Mouse (Mus musculus): ENCODE results near the gene Pramef17. TPM values are rescaled to one million over a fixed set of nuclear protein-coding genes. Genes with fewer than 3 reads are reported as not detected.
"Not testable (repeated sequence)": the region's sequence is repeated elsewhere in the genome, so short reads cannot be mapped to it uniquely, and the experiment has no call there.

Pramef17 gene
- polyA plus RNA-seq (2015; fragmentation: Nextera tagmentation; extraction: Ambion mirVana), result not detected in 2 replicates

- H3K27ac ChIP-seq; ATAC-seq; H3K4me3 ChIP-seq (replicated peaks); H3K9me3 ChIP-seq; H3K4me1 ChIP-seq (replicated peaks); H3K9ac ChIP-seq (replicated peaks); H3K36me3 ChIP-seq; H3K27me3 ChIP-seq; H3K4me2 ChIP-seq (replicated peaks): not testable (repeated sequence)
- 58% methylated on average over 3 of the region's 3 CpGs for WGBS
Measured at GRCm38 (mm10) chr4:143994269-143994668, at the start of gene Pramef17. TSS of gene Pramef17 (minus strand) at chr4:143994369.

- not testable (repeated sequence) for H3K36me3 ChIP-seq; ATAC-seq; H3K27me3 ChIP-seq; H3K9me3 ChIP-seq; H3K9ac ChIP-seq (replicated peaks); H3K4me1 ChIP-seq (replicated peaks); H3K4me3 ChIP-seq (replicated peaks); H3K4me2 ChIP-seq (replicated peaks); H3K27ac ChIP-seq
- 95% methylated on average over 16 of the region's 17 CpGs for WGBS
Measured at GRCm38 (mm10) chr4:143988126-143988525, 6.0 kb downstream of the Pramef17 start.

GRCm38 (mm10) chr4:143987475-143987941 lies 6.7 kb downstream of the Pramef17 start:
- not testable (repeated sequence) for H3K4me3 ChIP-seq (replicated peaks); H3K9ac ChIP-seq (replicated peaks); H3K27me3 ChIP-seq; H3K9me3 ChIP-seq; H3K27ac ChIP-seq; H3K36me3 ChIP-seq; H3K4me2 ChIP-seq (replicated peaks); H3K4me1 ChIP-seq (replicated peaks); ATAC-seq
- 89% methylated on average over 11 of the region's 17 CpGs for WGBS

GRCm38 (mm10) chr4:143985733-143986132 lies 8.4 kb downstream of the Pramef17 start:
- ATAC-seq, result not testable (repeated sequence)

GRCm38 (mm10) chr4:143985165-143985564 lies 9.0 kb downstream of the Pramef17 start:
- no CpG with 5 or more reads among the region's 7 CpGs for WGBS
- H3K9ac ChIP-seq (replicated peaks); H3K9me3 ChIP-seq; H3K36me3 ChIP-seq; H3K4me3 ChIP-seq (replicated peaks); H3K27me3 ChIP-seq; H3K4me2 ChIP-seq (replicated peaks); H3K27ac ChIP-seq; ATAC-seq; H3K4me1 ChIP-seq (replicated peaks): not testable (repeated sequence)

More at GRCm38 (mm10) chr4:143985733-143986132, 8.4 kb downstream of the Pramef17 start:
- H3K36me3 ChIP-seq; H3K4me1 ChIP-seq (replicated peaks); H3K9me3 ChIP-seq; H3K9ac ChIP-seq (replicated peaks); H3K27ac ChIP-seq; H3K27me3 ChIP-seq; H3K4me2 ChIP-seq (replicated peaks); H3K4me3 ChIP-seq (replicated peaks): not testable (repeated sequence)
- WGBS, result 89% methylated on average over 5 of the region's 9 CpGs

- WGBS, result 22% methylated on average over 1 of the region's 1 CpGs
- not testable (repeated sequence) for ATAC-seq, H3K36me3 ChIP-seq
Measured at GRCm38 (mm10) chr4:143983446-143983845, 10.7 kb downstream of the Pramef17 start.

GRCm38 (mm10) chr4:143966850-143967249 lies 27.3 kb downstream of the Pramef17 start, which contains the start of gene Gm13101:
TSS of gene Gm13101 (minus strand) at chr4:143966950.
- H3K9ac ChIP-seq (replicated peaks); H3K27ac ChIP-seq; H3K4me3 ChIP-seq (replicated peaks); ATAC-seq; H3K27me3 ChIP-seq; H3K4me2 ChIP-seq (replicated peaks); H3K36me3 ChIP-seq; H3K9me3 ChIP-seq; H3K4me1 ChIP-seq (replicated peaks): not testable (repeated sequence)
- WGBS, result 42% methylated on average over 2 of the region's 2 CpGs

More at GRCm38 (mm10) chr4:143983446-143983845, 10.7 kb downstream of the Pramef17 start:
- H3K9ac ChIP-seq (replicated peaks); H3K4me3 ChIP-seq (replicated peaks); H3K9me3 ChIP-seq; H3K4me1 ChIP-seq (replicated peaks); H3K4me2 ChIP-seq (replicated peaks); H3K27ac ChIP-seq; H3K27me3 ChIP-seq: not testable (repeated sequence)

GRCm38 (mm10) chr4:143950916-143951315 lies 43.3 kb downstream of the Pramef17 start, which contains the start of gene Pramef25:
TSS of gene Pramef25 (minus strand) at chr4:143951016.
- ATAC-seq; H3K36me3 ChIP-seq; H3K9ac ChIP-seq (replicated peaks); H3K27ac ChIP-seq; H3K27me3 ChIP-seq; H3K4me1 ChIP-seq (replicated peaks); H3K4me2 ChIP-seq (replicated peaks); H3K4me3 ChIP-seq (replicated peaks): not testable (repeated sequence)
- peaks cover 42% of the 10 kb centered on the region for H3K9me3 ChIP-seq
- WGBS, result 81% methylated on average over 1 of the region's 1 CpGs

Other genes with a start within 250 kb of the Pramef17 start
- not detected in 2 replicates for gene Gm13023, start 205.0 kb downstream of the Pramef17 start, polyA plus RNA-seq (2015; fragmentation: Nextera tagmentation; extraction: Ambion mirVana)
- gene Gm13084, start 178.3 kb downstream of the Pramef17 start, polyA plus RNA-seq (2015; fragmentation: Nextera tagmentation; extraction: Ambion mirVana), result not detected in 2 replicates
- gene Gm13103, start 147.9 kb downstream of the Pramef17 start, polyA plus RNA-seq (2015; fragmentation: Nextera tagmentation; extraction: Ambion mirVana), result not detected in 2 replicates
- not detected in 2 replicates for gene Pramef6, start 94.0 kb downstream of the Pramef17 start, polyA plus RNA-seq (2015; fragmentation: Nextera tagmentation; extraction: Ambion mirVana)
- gene Pramef25, start 43.4 kb downstream of the Pramef17 start, polyA plus RNA-seq (2015; fragmentation: Nextera tagmentation; extraction: Ambion mirVana), result not detected in 2 replicates
- gene Gm13101, start 27.4 kb downstream of the Pramef17 start, polyA plus RNA-seq (2015; fragmentation: Nextera tagmentation; extraction: Ambion mirVana), result not detected in 2 replicates
- gene Pramel4, start 64.8 kb upstream of the Pramef17 start, polyA plus RNA-seq (2015; fragmentation: Nextera tagmentation; extraction: Ambion mirVana), result not detected in 2 replicates
- not detected in 2 replicates for gene Gm13102, start 112.1 kb upstream of the Pramef17 start, polyA plus RNA-seq (2015; fragmentation: Nextera tagmentation; extraction: Ambion mirVana)
- gene Oog3, start 168.3 kb upstream of the Pramef17 start, polyA plus RNA-seq (2015; fragmentation: Nextera tagmentation; extraction: Ambion mirVana), result not detected in 2 replicates
- not detected in 2 replicates for gene Oog2, start 196.3 kb upstream of the Pramef17 start, polyA plus RNA-seq (2015; fragmentation: Nextera tagmentation; extraction: Ambion mirVana)
- not detected in 2 replicates for gene C87977, start 218.9 kb upstream of the Pramef17 start, polyA plus RNA-seq (2015; fragmentation: Nextera tagmentation; extraction: Ambion mirVana)

Measured in midbrain, embryonic 13.5 days (tissue).